Mouse (Mus musculus): ENCODE data around the gene Mt4. TPM values are rescaled to one million over a fixed set of nuclear protein-coding genes. Genes with fewer than 3 reads are reported as not detected.
"Not testable (repeated sequence)": the region's sequence is repeated elsewhere in the genome, so short reads cannot be mapped to it uniquely, and the experiment has no call there.

The Mt4 gene
- polyA plus RNA-seq, 1 experiment from 2014 or later, result not detected

DNA sequence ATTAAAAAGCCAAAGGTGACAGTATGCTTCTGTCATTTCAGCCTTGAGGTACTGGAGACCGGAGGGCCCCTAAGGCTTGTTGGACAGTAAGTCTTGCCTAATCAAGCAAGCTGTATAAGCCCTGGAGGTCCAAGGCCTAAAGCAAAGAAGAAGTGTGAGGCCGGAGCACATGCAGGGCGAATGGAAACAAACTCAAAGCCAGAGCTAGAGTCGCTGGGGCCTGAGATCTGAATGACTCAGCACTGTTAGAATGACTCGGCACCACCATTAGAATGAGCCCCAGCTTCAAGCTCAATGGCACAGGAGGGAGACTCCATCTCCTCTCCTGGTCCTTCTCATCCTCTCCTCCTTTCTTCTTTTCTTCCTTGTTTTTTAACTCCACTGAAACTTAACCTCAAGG is 13.9 kb downstream of the Mt4 start:
- no peak for ATAC-seq (replicated peaks; ENCODE audit: low FRiP score, low read depth)
- no peaks in the 10 kb centered on the region for H3K9me3 ChIP-seq (replicated peaks; ENCODE audit: low read length)
- no peak for DNase-seq (ENCODE audit: low spot score)
- H3K36me3 ChIP-seq (ENCODE audit: insufficient read depth, low read length), result no peaks in the 10 kb centered on the region
- H3K4me3 ChIP-seq (replicated peaks; ENCODE audit: low read depth, low read length), result no peak overlapping the region
- no peaks in the 10 kb centered on the region for H3K27me3 ChIP-seq (ENCODE audit: insufficient read depth, low read length)
- no peak overlapping the region for H3K4me2 ChIP-seq (ENCODE audit: low read length)
- WGBS, result 76% methylated on average over 5 of the region's 5 CpGs
- no peak overlapping the region for H3K27ac ChIP-seq
- peaks cover 6% of the 10 kb centered on the region; the same call in 1 of the 2 replicates for H3K4me1 ChIP-seq (replicated peaks; ENCODE audit: insufficient read depth, low read length)
- TF ChIP-seq CTCF (IDR thresholded peaks at IDR 0.05; ENCODE audit: low read depth), result no peak
- no peak overlapping the region for H3K9ac ChIP-seq (ENCODE audit: low read depth, low read length)

DNA sequence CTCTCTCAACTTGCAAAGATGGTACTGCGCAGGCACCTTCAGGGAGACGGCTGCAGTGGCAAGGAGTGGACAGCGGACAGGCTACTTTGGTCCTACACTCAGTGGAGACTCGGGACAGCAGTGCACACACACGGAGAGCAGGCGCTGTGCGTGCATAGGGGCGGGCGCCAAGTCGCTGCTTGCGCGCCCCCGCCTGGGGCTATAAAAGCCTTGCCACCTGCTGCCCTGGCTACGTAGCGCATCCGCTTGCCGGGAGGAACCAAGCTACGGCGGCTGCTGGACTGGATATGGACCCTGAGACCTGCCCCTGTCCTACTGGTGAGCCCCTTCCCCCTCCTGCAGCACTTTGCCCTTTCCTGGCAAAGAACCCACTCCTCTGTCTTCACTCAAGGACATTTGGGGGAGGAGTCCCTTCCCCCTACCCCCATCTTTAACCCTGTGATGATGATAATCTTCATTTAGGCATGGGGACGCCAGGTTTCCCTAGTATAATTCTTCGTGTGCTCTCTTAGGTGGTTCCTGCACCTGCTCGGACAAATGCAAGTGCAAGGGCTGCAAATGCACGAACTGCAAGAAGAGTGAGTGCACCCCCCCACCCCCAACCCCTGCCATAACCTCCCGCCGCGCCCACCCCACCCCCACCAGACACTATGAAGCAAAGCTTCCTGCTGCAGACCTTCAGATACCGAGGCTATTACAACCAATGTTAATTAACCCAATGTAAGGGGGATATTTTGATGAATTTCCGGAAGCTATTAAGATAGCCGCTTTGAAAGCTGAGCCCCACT is 15.7 kb downstream of the Mt4 start, which contains the start of gene Mt3:
Mt3 (plus strand) TSS at position 95 of the 788 bp plus-strand sequence.
- H3K9me3 ChIP-seq (replicated peaks; ENCODE audit: low read length), result no peaks in the 10 kb centered on the region
- H3K4me3 ChIP-seq (replicated peaks; ENCODE audit: low read depth, low read length), result peak within 1 kb of the TSS; percentile 7; the same call in 1 of the 2 replicates
- peak; percentile 81 for ATAC-seq (replicated peaks; ENCODE audit: low FRiP score, low read depth)
- H3K27ac ChIP-seq, result no peak within 1 kb of the TSS
- DNase-seq (ENCODE audit: low spot score), result peak; percentile 68
- no peaks in the 10 kb centered on the region for H3K36me3 ChIP-seq (ENCODE audit: insufficient read depth, low read length)
- 2% methylated on average over 29 of the region's 29 CpGs for WGBS
- H3K27me3 ChIP-seq (ENCODE audit: insufficient read depth, low read length), result no peaks in the 10 kb centered on the region
- peaks cover 6% of the 10 kb centered on the region; the same call in 1 of the 2 replicates for H3K4me1 ChIP-seq (replicated peaks; ENCODE audit: insufficient read depth, low read length)
- no peak within 1 kb of the TSS for H3K9ac ChIP-seq (ENCODE audit: low read depth, low read length)
- peak; percentile 38 for TF ChIP-seq CTCF (IDR thresholded peaks at IDR 0.05; ENCODE audit: low read depth)
- peak within 1 kb of the TSS; percentile 53 for H3K4me2 ChIP-seq (ENCODE audit: low read length)

DNA sequence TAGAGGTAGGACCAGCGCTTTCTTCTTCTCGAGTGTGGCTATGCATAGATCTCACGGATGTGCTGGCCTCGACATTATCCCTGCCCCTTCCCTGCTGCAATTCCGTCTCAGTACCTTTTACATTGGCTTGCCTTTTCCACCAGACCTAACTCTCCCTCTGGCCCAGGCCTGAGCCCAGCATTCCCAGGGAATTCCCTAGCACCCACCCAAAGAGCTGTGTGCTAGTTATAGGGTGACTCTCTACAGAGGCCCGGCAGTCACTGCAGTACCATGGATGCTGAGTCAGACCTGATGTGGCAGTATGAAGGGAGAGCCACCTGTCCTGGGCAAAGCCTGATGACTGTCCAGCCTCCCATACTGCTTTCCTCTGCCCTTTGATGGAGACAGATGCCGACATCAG is 16.5 kb downstream of the Mt4 start:
- 33% methylated on average over 7 of the region's 7 CpGs for WGBS
- Histone ChIP-seq H3K4me3 (replicated peaks; ENCODE audit: low read depth, low read length) (no peak overlapping the region), H3K4me2 (ENCODE audit: low read length) (peak overlapping the region; percentile 53; the same call in 1 of the 2 replicates), H3K9ac (ENCODE audit: low read depth, low read length) (no peak overlapping the region), H3K27me3 (ENCODE audit: insufficient read depth, low read length) (no peaks in the 10 kb centered on the region), H3K36me3 (ENCODE audit: insufficient read depth, low read length) (no peaks in the 10 kb centered on the region), H3K4me1 (replicated peaks; ENCODE audit: insufficient read depth, low read length) (peaks cover 6% of the 10 kb centered on the region; the same call in 1 of the 2 replicates), H3K9me3 (replicated peaks; ENCODE audit: low read length) (no peaks in the 10 kb centered on the region), H3K27ac (no peak overlapping the region)
- no peak for ATAC-seq (replicated peaks; ENCODE audit: low FRiP score, low read depth)
- no peak for DNase-seq (ENCODE audit: low spot score)
- no peak for TF ChIP-seq CTCF (IDR thresholded peaks at IDR 0.05; ENCODE audit: low read depth)

DNA sequence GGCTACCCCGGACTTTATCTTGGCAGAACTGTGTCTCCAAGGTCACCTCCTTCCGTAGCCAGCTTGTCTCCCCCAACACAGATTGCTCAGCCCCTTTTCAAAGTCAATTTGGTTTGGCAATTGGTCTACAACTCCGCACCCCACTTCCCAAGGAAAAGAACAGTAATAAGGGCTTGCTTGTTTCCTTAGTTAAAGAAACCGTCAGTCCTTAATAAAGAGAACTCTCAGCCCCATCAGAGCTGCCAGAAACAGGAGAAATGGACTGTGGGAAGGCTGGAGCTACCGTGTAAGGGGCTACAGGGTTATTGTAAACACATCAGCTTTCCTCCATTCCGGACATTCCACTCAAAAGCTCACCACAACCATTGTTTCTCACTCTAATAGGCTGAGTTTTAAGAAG is 17.5 kb downstream of the Mt4 start:
- H3K9ac ChIP-seq (ENCODE audit: low read depth, low read length), result no peak overlapping the region
- H3K9me3 ChIP-seq (replicated peaks; ENCODE audit: low read length), result no peaks in the 10 kb centered on the region
- no peak overlapping the region for H3K4me2 ChIP-seq (ENCODE audit: low read length)
- DNase-seq (ENCODE audit: low spot score) (peak; percentile 59), ATAC-seq (replicated peaks; ENCODE audit: low FRiP score, low read depth) (no peak)
- H3K27ac ChIP-seq, result no peak overlapping the region
- no peaks in the 10 kb centered on the region for H3K36me3 ChIP-seq (ENCODE audit: insufficient read depth, low read length)
- 33% methylated on average over 6 of the region's 6 CpGs for WGBS
- H3K27me3 ChIP-seq (ENCODE audit: insufficient read depth, low read length), result no peaks in the 10 kb centered on the region
- no peak overlapping the region for H3K4me3 ChIP-seq (replicated peaks; ENCODE audit: low read depth, low read length)
- no peak for TF ChIP-seq CTCF (IDR thresholded peaks at IDR 0.05; ENCODE audit: low read depth)
- H3K4me1 ChIP-seq (replicated peaks; ENCODE audit: insufficient read depth, low read length), result peaks cover 6% of the 10 kb centered on the region; the same call in 1 of the 2 replicates

DNA sequence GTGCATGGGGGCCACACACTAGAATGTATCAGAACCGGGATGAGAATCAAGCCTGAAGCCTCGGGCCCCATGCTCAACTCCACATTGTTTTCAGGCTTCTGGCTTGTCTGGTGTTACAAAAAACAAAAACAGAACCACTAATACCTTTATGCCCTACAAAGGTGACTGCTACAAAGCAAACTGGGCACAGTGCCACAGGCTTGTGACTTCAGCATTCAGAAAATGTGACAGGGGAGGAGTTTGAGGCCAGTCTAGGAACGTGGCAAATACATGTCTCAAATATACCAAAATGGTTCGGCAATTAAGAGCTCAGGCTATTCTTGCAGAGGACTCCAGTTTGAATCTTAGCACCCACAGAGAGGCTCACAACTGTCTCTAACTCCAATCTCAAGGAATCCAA is 19.1 kb downstream of the Mt4 start:
- no peak overlapping the region for H3K27ac ChIP-seq
- H3K4me1 ChIP-seq (replicated peaks; ENCODE audit: insufficient read depth, low read length), result peaks cover 6% of the 10 kb centered on the region; the same call in 1 of the 2 replicates
- no peak overlapping the region for H3K4me2 ChIP-seq (ENCODE audit: low read length)
- no peaks in the 10 kb centered on the region for H3K36me3 ChIP-seq (ENCODE audit: insufficient read depth, low read length)
- H3K9ac ChIP-seq (ENCODE audit: low read depth, low read length), result no peak overlapping the region
- no peaks in the 10 kb centered on the region for H3K27me3 ChIP-seq (ENCODE audit: insufficient read depth, low read length)
- 69% methylated on average over 4 of the region's 4 CpGs for WGBS
- no peak for TF ChIP-seq CTCF (IDR thresholded peaks at IDR 0.05; ENCODE audit: low read depth)
- ATAC-seq (replicated peaks; ENCODE audit: low FRiP score, low read depth) (no peak), DNase-seq (ENCODE audit: low spot score) (no peak)
- no peaks in the 10 kb centered on the region for H3K9me3 ChIP-seq (replicated peaks; ENCODE audit: low read length)
- no peak overlapping the region for H3K4me3 ChIP-seq (replicated peaks; ENCODE audit: low read depth, low read length)

DNA sequence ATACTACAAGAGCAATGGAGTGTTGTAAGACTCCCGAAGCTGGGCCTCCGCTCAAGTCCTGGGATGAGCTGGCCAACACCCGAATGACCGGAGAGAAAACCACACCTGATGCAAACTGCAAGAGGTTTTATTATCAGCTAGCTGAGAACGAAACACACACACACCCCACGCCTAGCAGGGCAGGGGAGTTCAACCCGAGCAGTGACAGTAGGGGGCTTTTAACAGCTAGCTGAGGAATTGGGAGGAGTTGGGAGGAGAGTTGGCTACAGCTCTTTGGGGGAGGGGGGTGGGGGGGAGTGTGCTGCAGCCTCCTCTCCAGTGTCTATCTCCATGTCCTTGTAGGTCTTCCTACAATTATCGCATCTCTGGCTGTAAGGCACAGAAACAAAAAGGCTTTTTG is 28.8 kb downstream of the Mt4 start:
- H3K27me3 ChIP-seq (ENCODE audit: insufficient read depth, low read length); H3K27ac ChIP-seq; H3K9ac ChIP-seq (ENCODE audit: low read depth, low read length); H3K4me3 ChIP-seq (replicated peaks; ENCODE audit: low read depth, low read length); ATAC-seq (replicated peaks; ENCODE audit: low FRiP score, low read depth); H3K36me3 ChIP-seq (ENCODE audit: insufficient read depth, low read length); H3K4me1 ChIP-seq (replicated peaks; ENCODE audit: insufficient read depth, low read length); H3K9me3 ChIP-seq (replicated peaks; ENCODE audit: low read length); H3K4me2 ChIP-seq (ENCODE audit: low read length); DNase-seq (ENCODE audit: low spot score): not testable (repeated sequence)
- WGBS, result 70% methylated on average over 8 of the region's 8 CpGs
